11 mouse cellular contexts compared by ENCODE assay signal in genomic region chr3:117826486-117827200, GRCm38 (mm10). TPM values are rescaled to one million over a fixed set of nuclear protein-coding genes. Genes with fewer than 3 reads are reported as not detected.
DNase-seq lines count a peak whose midpoint lies in the region; ATAC-seq lines count a peak whose summit lies in the region.
"Had no signal": no experiment of that assay in that cellular context is flagged by ENCODE, and none has a peak within 500 bp of the region (broad histone marks: within the 10 kb centered on the region; RNA-seq: fewer than 3 reads in every experiment).

No protein-coding gene starts in this region.

- no peak overlapping the region for H3K4me3 ChIP-seq in hindbrain, embryonic 12.5 days

- no peak overlapping the region for H3K9ac ChIP-seq in hindbrain, embryonic 12.5 days

- no peak overlapping the region for H3K27ac ChIP-seq in hindbrain, embryonic 12.5 days

- DNase-seq in cerebellum, postnatal 14 days = peak; percentile 64 to 70
- no peak for DNase-seq in cerebellum, postnatal 36 days
- DNase-seq in mesoderm, embryonic 11.5 days (ENCODE audit: low read depth, low spot score) = peak; percentile 48
- DNase-seq in right cerebral cortex, postnatal 14 days = peak; percentile 54
- DNase-seq in gastrocnemius, postnatal 36 days = no peak
- DNase-seq in ovary, postnatal 36 days (ENCODE audit: low spot score) = no peak
- DNase-seq: B cell, adult 2 months; lung, postnatal 10 days had no signal

- peak; percentile 95 for ATAC-seq in hindbrain, embryonic 12.5 days (ENCODE audit: low FRiP score)
- no peak for ATAC-seq in inflammation-experienced regulatory T-cells, adult 6 months

- no peaks in the 10 kb centered on the region for H3K27me3 ChIP-seq in hindbrain, embryonic 12.5 days

- H3K4me2 ChIP-seq in hindbrain, embryonic 12.5 days (replicated peaks) = no peak overlapping the region
- H3K4me2 ChIP-seq: heart, embryonic 11.5 days had no signal

- peaks cover 7% of the 10 kb centered on the region for H3K4me1 ChIP-seq in hindbrain, embryonic 12.5 days

- intact Hi-C loops in gastrocnemius, postnatal 36 days (cut with DNase I) = no loop called here

- 55% methylated on average over 6 of the region's 6 CpGs for WGBS in hindbrain, embryonic 12.5 days

- no peaks in the 10 kb centered on the region for H3K36me3 ChIP-seq in hindbrain, embryonic 12.5 days

- H3K9me3 ChIP-seq in hindbrain, embryonic 12.5 days (replicated peaks) = no peaks in the 10 kb centered on the region

RNA-seq across cellular contexts. Expression of gene Snx7, which starts 42.1 kb away (rescaled TPM):
- polyA plus RNA-seq in hindbrain, embryonic 12.5 days (2016; fragmentation: Nextera tagmentation; extraction: Ambion mirVana) = 16.8 and 17.4 TPM in 2 replicates
- under 1 TPM in 2 of 3 experiments, not detected in 1; 0.21 to 0.25 TPM for polyA plus RNA-seq in inflammation-experienced regulatory T-cells, adult 6 months (2017; shearing (Covaris generic))
- total RNA-seq in gastrocnemius, postnatal 36 days (2021) = 1 to 10 TPM; 2.4 to 2.5 TPM

Comparison
In these comparisons a context has a peak if more than half of its experiments do, and no peak if none do; other contexts are left out.
1. DNase-seq: peak in cerebellum, postnatal 14 days (2 of 2), mesoderm, embryonic 11.5 days (single experiment) and right cerebral cortex, postnatal 14 days (single experiment); none in cerebellum, postnatal 36 days (0 of 2), gastrocnemius, postnatal 36 days (0 of 2) and ovary, postnatal 36 days (single experiment).
2. RNA of gene Snx7, which starts 42.1 kb away (polyA plus RNA-seq): 16.8 to 17.4 TPM in hindbrain, embryonic 12.5 days; 0.21 to 0.25 TPM in inflammation-experienced regulatory T-cells, adult 6 months; every median in the first group is over 10 times any median in the second.